Mouse (Mus musculus) retina, embryonic 14.5 days (tissue): ENCODE measurements at regions not wholly inside any gene's neighbourhood (a gene's known extent, or its start where the extent isn't known, plus 50 kb on each side); places are given as distances from the start of the nearest gene placed in this dataset.

Experiments used
- DNase-seq: peaks from one replicate; pipeline ENCODE4 v3.0.0-alpha.2; 2015; ENCODE audit warnings: low spot score

DNA sequence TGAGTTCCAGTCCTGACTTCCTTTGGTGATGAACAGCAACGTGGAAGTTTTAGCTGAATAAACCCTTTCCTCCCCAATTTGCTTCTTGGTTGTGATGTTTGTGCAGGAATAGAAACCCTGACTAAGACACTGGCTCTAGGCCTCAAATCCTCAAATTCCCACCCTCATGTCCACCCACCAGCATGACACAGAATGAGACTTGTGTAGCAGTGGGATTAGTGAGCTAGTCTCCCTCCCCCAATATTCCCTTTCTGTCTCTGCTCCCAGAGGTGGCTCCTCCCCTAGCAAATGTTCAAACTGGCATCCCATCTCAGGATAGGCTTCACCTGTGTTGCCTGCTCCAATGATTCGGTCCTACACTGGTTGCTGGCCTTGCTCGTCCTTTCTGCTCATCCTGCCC, 94.1 kb upstream of the Myocd start:
- no peak for DNase-seq

DNA sequence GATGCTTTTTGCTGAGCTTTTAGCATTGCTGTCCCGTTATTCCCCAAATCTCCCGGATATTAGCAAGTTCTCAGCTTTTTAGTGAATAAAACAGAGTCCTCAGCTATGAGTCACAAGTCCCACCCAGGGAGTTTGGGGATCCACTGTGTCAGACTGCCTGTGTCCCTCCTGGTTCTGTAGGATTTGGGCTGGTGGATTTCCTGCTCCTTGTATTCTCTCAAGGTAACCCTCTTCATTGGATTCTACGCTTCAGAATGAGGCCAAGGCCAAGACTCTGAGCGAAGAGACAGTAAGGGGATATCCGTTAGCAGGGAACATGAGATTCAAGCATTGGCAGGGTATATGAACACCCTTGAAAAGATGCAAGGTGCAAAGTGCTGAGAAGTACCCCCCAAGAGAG, 90.9 kb upstream of the Myocd start:
- no peak for DNase-seq

DNA sequence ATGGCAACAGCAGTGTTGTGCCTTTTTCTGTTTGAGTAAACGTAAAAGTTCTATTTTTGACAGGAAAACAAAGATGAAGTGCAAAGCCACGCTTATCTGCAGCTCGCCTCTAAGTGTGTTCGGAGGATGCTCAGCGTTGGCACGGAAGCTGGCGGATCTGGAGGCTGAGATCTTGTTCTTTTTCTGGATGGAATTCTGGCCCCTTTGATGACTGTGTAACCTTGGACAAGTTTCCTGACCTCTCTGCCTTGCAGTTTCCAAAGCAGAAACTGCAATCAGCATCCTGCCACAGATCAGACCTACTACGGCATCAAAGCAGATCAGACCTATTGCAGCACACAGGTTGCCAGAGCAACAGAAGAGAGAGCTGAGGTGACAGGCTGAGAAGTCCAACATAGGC, 89.1 kb upstream of the Myocd start:
- DNase-seq: no peak

DNA sequence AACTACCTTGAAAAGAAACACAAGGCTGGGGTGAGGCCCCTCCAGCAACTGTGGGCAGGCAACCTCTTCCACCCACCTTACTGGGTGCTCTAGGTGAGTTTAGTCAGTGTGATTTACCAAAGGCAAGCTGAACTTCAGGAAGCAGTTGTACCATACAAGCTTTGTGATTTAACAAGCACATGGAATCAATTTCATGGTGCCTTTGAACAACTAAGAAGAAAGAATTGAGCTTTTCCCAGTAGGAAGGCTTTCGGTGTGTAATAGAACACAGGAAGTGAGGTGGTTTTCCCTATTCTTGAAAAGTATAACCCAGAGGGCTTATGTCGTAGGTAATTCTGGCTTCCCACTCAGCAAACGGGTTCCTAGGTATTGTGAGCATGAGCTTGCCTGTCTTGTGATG, 82.7 kb upstream of the Myocd start:
- no peak for DNase-seq

DNA sequence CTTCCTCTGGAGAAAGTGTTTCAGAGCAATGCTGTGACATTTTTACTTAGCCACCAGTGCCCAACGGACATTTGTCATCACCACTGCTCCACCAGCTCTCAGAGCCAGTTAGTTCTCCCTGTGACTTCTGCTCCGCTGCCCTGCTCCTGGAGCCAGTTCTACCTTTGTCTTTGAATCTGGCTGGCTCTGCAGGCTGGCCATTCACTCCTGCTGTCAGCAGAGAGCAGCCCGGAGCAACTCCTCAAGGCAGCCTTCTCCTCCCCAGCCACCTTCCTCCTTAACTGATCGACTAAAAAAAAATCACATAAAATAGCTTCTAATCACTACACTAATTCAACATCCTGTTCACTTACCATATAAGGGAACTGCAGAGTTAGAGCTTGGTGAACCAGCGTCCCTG, 79.2 kb upstream of the Myocd start:
- DNase-seq: no peak

DNA sequence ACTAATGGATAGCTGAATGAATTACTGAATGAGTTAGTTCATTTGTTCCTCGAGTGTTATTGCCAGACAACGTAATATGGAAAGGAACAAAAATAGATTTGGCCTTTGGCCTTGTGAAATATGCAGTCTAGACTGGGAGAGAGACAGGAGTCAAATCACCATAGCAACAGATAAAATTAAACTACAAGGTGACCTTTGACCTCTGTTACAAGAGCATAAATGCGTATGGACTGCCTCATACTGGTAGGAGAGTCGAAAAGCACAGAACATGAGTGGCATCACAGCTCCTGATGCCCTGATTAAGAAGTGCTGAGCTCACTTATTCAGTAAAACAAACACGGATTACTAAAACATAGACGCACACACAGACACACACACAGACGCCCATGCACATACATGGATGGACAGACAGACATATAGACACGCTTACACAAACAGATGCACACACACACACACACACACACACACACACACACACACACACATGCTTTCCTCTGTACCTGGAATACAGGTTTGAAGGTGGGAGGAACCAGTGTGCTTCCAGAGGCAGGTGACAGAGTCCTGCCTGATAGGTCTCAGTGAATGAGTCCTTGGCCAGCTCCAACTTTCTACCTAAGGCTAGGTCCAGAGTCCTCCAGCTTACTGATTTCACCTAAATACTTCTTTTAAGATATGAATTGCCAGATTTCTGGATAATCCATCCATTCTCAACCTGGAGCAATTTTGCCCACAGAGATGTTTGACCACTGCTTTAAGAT, 72.1 kb upstream of the Myocd start:
- no peak for DNase-seq

DNA sequence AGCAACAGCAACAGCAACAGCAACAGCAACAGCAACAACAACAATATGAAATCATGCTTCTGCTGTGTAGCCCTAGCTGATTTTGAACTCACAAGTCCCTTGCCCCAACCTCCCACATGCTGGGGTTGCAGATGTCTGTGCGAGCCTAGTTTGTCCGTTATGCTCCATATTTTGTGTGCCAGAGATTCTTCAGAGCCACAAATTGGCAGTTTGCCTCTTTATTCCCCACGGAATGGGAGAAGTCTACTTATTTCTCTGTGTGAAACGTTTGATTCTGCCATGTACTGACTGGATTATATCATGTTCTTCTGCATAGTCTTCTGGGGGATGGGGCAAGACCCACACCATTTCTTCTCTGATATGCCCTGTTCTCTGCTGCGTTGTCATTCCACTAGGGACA, 64.5 kb upstream of the Myocd start:
- DNase-seq: no peak

DNA sequence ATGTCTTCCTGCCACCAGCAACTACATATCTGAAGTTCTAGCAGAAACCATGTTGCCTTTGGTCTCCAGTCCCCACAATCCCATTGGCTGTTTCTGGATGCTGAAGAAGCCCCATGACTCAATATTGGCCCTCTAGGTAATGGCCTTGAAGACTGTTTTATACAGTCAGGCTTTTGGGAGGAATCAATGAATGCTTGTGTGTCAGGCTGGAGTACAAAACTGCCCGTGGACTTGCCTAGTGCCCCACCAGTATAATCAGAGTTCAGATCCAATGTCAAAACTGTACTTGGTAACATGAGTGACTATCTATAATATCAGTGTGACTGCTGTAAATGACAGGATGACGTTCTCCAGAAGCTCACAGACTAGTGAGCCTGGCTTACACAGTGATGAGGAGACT, 63.3 kb upstream of the Myocd start:
- no peak for DNase-seq

DNA sequence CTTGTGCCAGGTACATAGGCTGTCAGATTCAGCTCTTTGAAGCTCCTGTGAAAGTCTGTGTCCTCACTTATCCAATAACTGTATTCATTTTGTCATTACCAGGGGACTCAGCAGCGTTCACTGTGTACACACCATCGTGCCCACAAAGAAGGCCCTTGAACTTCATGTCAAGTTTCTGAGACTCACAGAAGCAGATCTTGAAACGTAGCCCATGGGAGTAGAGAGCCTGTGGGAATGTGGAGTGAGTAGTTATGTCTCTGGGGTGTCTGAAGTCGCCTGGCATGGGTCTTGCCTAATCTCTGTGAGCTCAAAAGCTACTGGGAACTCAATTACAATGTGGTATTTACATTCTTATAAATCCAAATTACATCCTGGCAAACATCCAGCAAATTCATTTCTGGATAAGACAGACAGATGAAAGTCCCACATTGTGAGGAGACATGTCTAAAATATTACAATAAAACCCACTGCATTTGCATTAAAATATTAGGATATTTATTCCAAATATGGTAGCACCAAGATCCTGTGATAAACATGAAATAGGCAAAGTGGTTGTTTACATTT, 53.2 kb upstream of the Myocd start:
- DNase-seq: no peak
